Mouse (Mus musculus) small intestine, adult 2 months (tissue): ENCODE measurements at regions not wholly inside any gene's neighbourhood (a gene's known extent, or its start where the extent isn't known, plus 50 kb on each side); places are given as distances from the start of the nearest gene placed in this dataset.

ENCODE experiments used
- H3K27ac ChIP-seq: fragments of 200-500 bp; 2 replicates; pipeline ENCODE4 v1.5.1; 2012; ENCODE audit warnings: low read depth, low read length, control low read depth, inconsistent platforms; ENCODE audit not compliant: insufficient read depth
- H3K27me3 ChIP-seq: fragments of 200-500 bp; 2 replicates; pipeline ENCODE4 v1.6.1; 2012; ENCODE audit warnings: mild to moderate bottlenecking, moderate library complexity, low read length, inconsistent platforms; ENCODE audit not compliant: control insufficient read depth, insufficient read depth
- H3K36me3 ChIP-seq: fragments of 200-500 bp; 2 replicates; pipeline ENCODE4 v1.6.1; 2012; ENCODE audit warnings: mild to moderate bottlenecking, low read length, control low read depth, inconsistent platforms; ENCODE audit not compliant: control insufficient read depth, insufficient read depth
- H3K4me1 ChIP-seq: fragments of 200-500 bp; 2 replicates; pipeline ENCODE4 v1.6.1; 2012; ENCODE audit warnings: low read length, inconsistent platforms, mixed read lengths; ENCODE audit not compliant: control insufficient read depth, insufficient read depth, insufficient read length
- H3K4me3 ChIP-seq: fragments of 200-500 bp; 2 replicates; pipeline ENCODE4 v1.5.1; 2012; ENCODE audit warnings: low read depth, mild to moderate bottlenecking, control low read depth, inconsistent platforms, low read length, moderate library complexity
- CTCF ChIP-seq: fragments of 200-500 bp; IDR thresholded peaks from 2 replicates; pipeline ENCODE4 v1.5.1; 2012; ENCODE audit warnings: low read depth, mild to moderate bottlenecking, control low read depth, inconsistent platforms, low read length, moderate library complexity, mixed read lengths; ENCODE audit not compliant: insufficient replicate concordance, insufficient read length; ENCODE audit errors: extremely low read depth
- POLR2A ChIP-seq: fragments of 200-500 bp; IDR thresholded peaks from 2 replicates; pipeline ENCODE4 v1.6.1; 2012; ENCODE audit warnings: low read depth, mild to moderate bottlenecking, control low read depth, inconsistent platforms, low read length, moderate library complexity
- WGBS: fragments of 180-500 bp; shearing (Covaris S2); methylation state at CpG from one replicate; pipeline ENCODE4 v1.1.7; 2018; 5-methylcytosine and 5-hydroxymethylcytosine counted together

DNA sequence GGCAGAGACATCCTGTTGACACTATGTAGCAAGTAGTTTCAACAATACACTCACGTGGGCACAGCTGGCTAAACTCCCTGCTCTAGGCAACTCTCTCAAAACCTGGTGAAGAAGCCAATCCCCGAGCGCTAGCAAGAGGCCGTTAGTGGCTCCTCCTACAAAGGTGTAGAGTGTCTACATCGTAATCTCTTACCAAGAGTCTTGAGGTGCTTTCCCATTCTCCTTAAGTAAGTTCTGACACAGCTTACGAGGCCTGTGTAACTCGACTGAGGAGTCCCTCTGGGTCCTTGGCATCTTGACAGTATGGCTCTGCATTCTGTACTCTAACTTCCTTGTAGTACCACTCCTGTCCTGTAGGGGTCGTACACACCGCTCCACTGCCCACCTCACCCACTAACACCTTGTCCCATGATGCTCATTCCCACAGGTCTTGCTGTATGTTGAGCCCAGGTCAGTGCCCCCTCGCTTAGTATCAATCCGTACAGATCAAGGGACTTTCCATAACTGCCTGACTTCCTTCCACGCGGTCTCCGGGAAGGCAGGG is 167.7 kb upstream of the Plxnc1 start:
- H3K27ac ChIP-seq: peak overlapping the region; percentile 74
- H3K4me1 ChIP-seq: peaks cover 26% of the 10 kb centered on the region
- 20% methylated on average over 14 of the region's 14 CpGs for WGBS
- TF ChIP-seq CTCF (peak; percentile 78; the same call in 1 of the 2 replicates), POLR2A (no peak)
- H3K4me3 ChIP-seq: no peak overlapping the region
- no peaks in the 10 kb centered on the region for H3K36me3 ChIP-seq
- no peaks in the 10 kb centered on the region for H3K27me3 ChIP-seq

DNA sequence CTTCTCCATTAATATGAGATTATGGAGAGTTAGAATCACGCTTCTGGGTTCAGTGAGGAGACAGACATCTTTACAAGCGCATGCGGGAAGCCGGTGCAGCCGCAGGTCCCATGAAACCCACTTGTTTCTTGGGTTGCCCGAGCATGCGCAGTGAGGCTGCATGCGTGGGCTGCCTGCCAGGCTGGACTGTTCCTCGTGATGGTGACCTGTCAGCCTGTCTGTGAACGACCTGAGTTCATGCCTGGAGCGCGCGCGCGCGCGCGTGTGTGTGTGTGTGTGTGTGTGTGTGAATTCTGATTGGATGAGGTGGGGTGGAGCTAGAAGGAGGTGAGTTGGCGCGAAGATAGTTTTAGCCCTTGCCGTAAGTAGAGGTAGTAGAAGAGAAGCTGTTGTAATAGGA is 166.2 kb upstream of the Plxnc1 start:
- no peak overlapping the region for H3K27ac ChIP-seq
- no peaks in the 10 kb centered on the region; the same call in 1 of the 2 replicates for H3K36me3 ChIP-seq
- H3K27me3 ChIP-seq: no peaks in the 10 kb centered on the region
- 92% methylated on average over 21 of the region's 21 CpGs for WGBS
- TF ChIP-seq POLR2A: no peak
- TF ChIP-seq CTCF: no peak
- H3K4me1 ChIP-seq: peaks cover 24% of the 10 kb centered on the region
- H3K4me3 ChIP-seq: no peak overlapping the region

DNA sequence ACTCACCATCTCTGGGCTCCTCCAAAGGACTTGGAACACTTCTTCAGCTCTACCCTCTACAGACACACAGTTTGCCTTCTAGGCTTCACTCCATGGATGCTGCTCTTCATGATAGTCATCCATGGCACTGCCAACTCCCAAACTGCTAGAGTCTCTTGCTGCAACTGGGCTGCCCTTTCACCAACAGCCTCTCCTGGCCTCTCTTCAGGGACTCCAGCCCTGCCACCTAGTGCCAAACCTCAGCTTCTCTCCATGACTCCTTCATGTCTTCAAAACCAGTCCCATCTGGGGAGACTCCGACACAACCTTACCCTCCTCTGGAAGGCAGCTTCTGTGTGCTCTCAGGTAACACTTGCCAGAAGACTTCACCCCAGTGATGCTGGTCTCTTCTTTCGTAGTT is 164.9 kb upstream of the Plxnc1 start:
- WGBS: 92% methylated on average over 2 of the region's 2 CpGs
- Histone ChIP-seq H3K27me3 (no peaks in the 10 kb centered on the region), H3K4me3 (peak overlapping the region; percentile 25; the same call in 1 of the 2 replicates), H3K4me1 (peaks cover 22% of the 10 kb centered on the region), H3K36me3 (no peaks in the 10 kb centered on the region; the same call in 1 of the 2 replicates), H3K27ac (peak overlapping the region; percentile 54)
- TF ChIP-seq CTCF (no peak), POLR2A (no peak)

DNA sequence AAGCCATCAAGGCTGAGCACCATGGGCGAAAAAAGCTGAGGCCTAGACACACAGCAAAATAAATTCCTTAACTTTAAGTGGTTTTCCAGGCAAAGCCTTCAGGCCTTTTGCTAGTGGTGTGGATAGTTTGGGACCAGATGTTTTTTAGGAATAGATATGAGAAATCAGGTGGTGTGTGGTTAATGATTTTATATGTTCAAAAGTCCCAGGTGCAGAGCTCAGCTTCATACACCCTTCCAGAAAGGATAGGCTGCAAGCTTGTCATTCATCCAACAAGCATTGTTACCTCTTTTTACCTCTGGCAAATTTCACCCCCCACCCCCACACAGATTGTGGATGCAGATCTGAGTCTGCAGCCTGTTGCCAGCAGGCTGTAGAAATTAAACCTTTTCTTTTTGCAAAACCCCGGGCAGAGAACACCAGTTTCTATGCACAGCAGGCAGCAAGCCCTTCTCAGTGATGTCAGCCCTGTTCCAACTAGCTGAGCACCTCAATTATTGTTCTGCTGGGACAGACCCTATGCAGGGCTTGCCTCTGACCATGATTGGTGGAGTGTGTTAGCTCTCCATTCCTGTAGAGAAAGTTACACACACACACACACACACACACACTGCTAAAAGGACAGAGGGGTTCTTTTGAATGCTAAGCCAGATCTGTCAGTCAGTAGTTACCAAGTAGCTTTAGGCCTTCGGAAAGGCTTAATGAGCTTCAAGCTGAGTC is 163.1 kb upstream of the Plxnc1 start:
- Histone ChIP-seq H3K4me1 (peaks cover 18% of the 10 kb centered on the region), H3K27me3 (no peaks in the 10 kb centered on the region), H3K27ac (no peak overlapping the region), H3K4me3 (no peak overlapping the region), H3K36me3 (no peaks in the 10 kb centered on the region; the same call in 1 of the 2 replicates)
- no peak for TF ChIP-seq CTCF
- TF ChIP-seq POLR2A: no peak
- 68% methylated on average over 3 of the region's 3 CpGs for WGBS

DNA sequence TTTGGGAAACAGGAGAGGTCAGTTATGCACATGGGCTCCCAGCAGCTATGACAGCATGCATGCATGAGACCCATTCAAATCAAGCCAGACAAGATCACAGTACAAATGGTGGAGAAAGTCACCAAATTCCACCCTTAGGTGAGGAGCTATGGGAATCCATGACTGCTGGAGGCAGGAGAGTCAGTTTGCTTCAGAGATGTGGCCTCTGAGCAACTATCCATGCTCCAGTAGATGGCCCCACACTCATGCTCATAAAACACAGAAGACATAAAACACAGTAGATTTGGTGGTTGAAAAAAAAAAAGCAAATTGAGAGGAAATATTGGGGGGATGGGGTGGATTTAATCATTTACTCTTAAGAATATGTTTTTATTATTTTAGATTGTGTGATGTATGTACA is 159.2 kb upstream of the Plxnc1 start:
- TF ChIP-seq POLR2A (no peak), CTCF (peak; percentile 29; the same call in 1 of the 2 replicates)

DNA sequence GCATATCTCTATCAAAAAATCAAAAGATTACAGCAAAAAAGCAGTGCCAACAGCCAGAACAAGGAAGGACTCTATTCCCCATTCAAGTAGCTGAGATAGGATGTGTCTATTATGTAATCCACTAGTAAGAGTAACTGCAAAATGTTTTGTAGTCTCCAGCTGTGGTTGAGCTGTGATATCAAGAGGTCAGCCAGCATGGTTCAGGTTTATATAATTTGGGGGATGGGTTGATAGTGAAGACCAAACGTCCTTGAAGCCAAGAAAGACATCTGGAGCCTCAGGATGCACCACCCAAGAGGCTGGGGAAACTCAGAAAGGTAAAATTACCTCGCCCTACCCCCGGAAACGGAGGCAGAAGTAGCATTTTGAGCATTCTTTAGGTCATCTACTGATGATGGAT is 158.3 kb upstream of the Plxnc1 start:
- H3K36me3 ChIP-seq: no peaks in the 10 kb centered on the region; the same call in 1 of the 2 replicates
- peaks cover 2% of the 10 kb centered on the region for H3K4me1 ChIP-seq
- no peaks in the 10 kb centered on the region for H3K27me3 ChIP-seq
- no peak overlapping the region; the same call in 1 of the 2 replicates for H3K27ac ChIP-seq
- WGBS: 64% methylated on average over 4 of the region's 4 CpGs
- H3K4me3 ChIP-seq: no peak overlapping the region
- TF ChIP-seq POLR2A (no peak), CTCF (no peak)

More for the DNA sequence above, 159.2 kb upstream of the Plxnc1 start:
- peaks cover 2% of the 10 kb centered on the region for H3K4me1 ChIP-seq
- no peaks in the 10 kb centered on the region; the same call in 1 of the 2 replicates for H3K36me3 ChIP-seq
- H3K4me3 ChIP-seq: no peak overlapping the region
- H3K27ac ChIP-seq: no peak overlapping the region
- no peaks in the 10 kb centered on the region for H3K27me3 ChIP-seq

DNA sequence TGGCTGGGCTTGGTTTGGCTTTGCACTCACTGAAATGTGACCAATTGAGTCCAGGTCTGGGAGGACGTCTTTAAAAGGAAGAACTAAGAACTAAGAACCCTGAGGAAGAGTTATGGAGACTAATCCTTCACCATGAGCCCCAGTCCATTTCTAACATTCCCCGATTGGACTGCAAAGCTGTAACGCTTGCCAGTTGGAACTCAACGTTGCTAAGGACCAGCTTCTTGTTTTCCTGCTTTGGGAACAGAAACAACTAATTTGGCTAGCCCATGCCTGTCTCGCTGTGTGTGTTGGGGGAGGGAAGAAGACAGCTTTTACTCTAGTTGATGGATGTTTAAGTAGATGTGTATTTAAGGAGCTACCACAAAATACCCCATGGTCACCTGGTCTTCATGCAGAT is 155.3 kb upstream of the Plxnc1 start:
- Histone ChIP-seq H3K36me3 (no peaks in the 10 kb centered on the region), H3K27me3 (no peaks in the 10 kb centered on the region), H3K4me3 (no peak overlapping the region), H3K4me1 (no peaks in the 10 kb centered on the region), H3K27ac (no peak overlapping the region)
- 76% methylated on average over 5 of the region's 5 CpGs for WGBS
- no peak for TF ChIP-seq CTCF
- no peak for TF ChIP-seq POLR2A
